Mouse (Mus musculus) midbrain, postnatal 0 days (tissue): Measurements from ENCODE around the gene Prima1. TPM values are rescaled to one million over a fixed set of nuclear protein-coding genes. Genes with fewer than 3 reads are reported as not detected.
A peak's percentile ranks its signal among the peaks of the same experiment; 100 is the strongest.

Experiments used
- ATAC-seq: fragments of 200-750 bp; cut with Nextera tagmentation; 2 replicates; pipeline ENCODE4 v1.8.0; 2017; ENCODE audit warnings: moderate number of reproducible peaks, mild to moderate bottlenecking, moderate TSS enrichment, moderate library complexity; ENCODE audit not compliant: low FRiP score
- DNase-seq: peaks from one replicate; pipeline ENCODE4 v3.0.0-alpha.2; 2015; ENCODE audit warnings: low spot score
- H3K27ac ChIP-seq: fragments of 300-500 bp; sonication (generic); 2 replicates; pipeline ENCODE4 v1.5.1; 2014; ENCODE audit warnings: low read depth, mild to moderate bottlenecking, low read length, mixed read lengths
- H3K27me3 ChIP-seq: fragments of 300-500 bp; sonication (generic); 2 replicates; pipeline ENCODE4 v1.6.1; 2014; ENCODE audit warnings: low read length, control low read depth, mixed read lengths; ENCODE audit not compliant: insufficient read depth
- H3K36me3 ChIP-seq: fragments of 300-500 bp; sonication (generic); 2 replicates; pipeline ENCODE4 v1.6.1; 2014; ENCODE audit warnings: low read length, control low read depth, mixed read lengths; ENCODE audit not compliant: insufficient read depth
- H3K4me1 ChIP-seq: fragments of 300-500 bp; sonication (generic); 2 replicates; pipeline ENCODE4 v1.6.1; 2014; ENCODE audit warnings: mild to moderate bottlenecking, control low read depth, antibody characterized with exemption, low read length, mixed read lengths; ENCODE audit not compliant: insufficient read depth
- H3K4me2 ChIP-seq: fragments of 300-500 bp; sonication (generic); 2 replicates; pipeline ENCODE4 v1.6.1; 2014; ENCODE audit warnings: low read depth, mild to moderate bottlenecking, low read length, mixed read lengths; ENCODE audit not compliant: poor library complexity, severe bottlenecking
- H3K4me3 ChIP-seq: fragments of 300-500 bp; sonication (generic); 2 replicates; pipeline ENCODE4 v1.5.1; 2014; ENCODE audit warnings: low read depth, mild to moderate bottlenecking, low read length, moderate library complexity
- H3K9ac ChIP-seq: fragments of 300-500 bp; sonication (generic); replicated peaks from 2 replicates; pipeline ENCODE4 v1.6.1; 2014; ENCODE audit warnings: mild to moderate bottlenecking, low read length, moderate library complexity, mixed read lengths; ENCODE audit not compliant: poor library complexity, severe bottlenecking
- H3K9me3 ChIP-seq: fragments of 300-500 bp; sonication (generic); 2 replicates; pipeline ENCODE4 v1.6.1; 2016; ENCODE audit warnings: low read length, control low read depth
- CTCF ChIP-seq: IDR thresholded peaks from 2 replicates; pipeline ENCODE4 v1.5.1; 2016; ENCODE audit warnings: antibody characterized with exemption, mild to moderate bottlenecking
- WGBS: fragments of 180-500 bp; shearing (Covaris S2); extraction: QIAGEN DNeasy Blood & Tissue Kit; methylation state at CpG from one replicate; pipeline ENCODE4 v1.1.7; 2014; 5-methylcytosine and 5-hydroxymethylcytosine counted together
- polyA plus RNA-seq: library from polyadenylated mRNA; unstranded; fragments of >200 nt; fragmentation: Nextera tagmentation; extraction: Ambion mirVana; gene quantifications from 2 replicates; pipeline ENCODE4 v1.2.1, GENCODE M21; 2015
- total RNA-seq: library from RNA; depleted of rRNA; stranded (reverse); fragments of >200 nt; gene quantifications from 2 replicates; pipeline ENCODE4 v1.2.3, GENCODE M21; 2014; rRNA removed

Gene Prima1
- total RNA-seq: 0.44 and 2.3 TPM in 2 replicates
- 0.46 and 1.2 TPM in 2 replicates for polyA plus RNA-seq

DNA sequence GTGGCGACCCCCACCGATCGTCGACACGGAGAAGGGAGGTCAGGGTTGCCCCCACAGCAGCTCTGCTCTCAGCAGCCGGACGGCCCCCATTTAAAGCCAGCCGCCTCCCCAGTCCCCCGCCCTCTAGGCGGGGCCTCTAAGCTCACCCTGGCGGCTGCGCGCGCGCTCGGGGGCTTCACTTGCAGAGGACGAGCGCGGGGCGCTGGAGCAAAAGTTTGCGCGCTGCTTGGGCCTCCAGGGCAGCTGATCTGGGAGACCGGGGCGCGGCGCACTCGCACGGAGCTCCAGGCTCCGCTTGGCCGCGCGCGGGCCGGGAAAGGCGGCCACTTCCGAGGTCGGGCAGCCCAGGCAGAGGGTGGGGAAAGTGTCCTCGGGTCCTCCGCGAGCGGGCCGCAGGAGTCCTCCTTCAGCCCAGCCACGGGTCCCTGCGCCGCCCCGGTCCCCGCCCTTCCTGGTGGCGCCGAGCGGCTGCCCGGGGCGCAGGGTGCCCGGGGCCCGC, at the start of gene Prima1:
Gene Prima1 (minus strand): TSS at position 68 of the 499 bp plus-strand sequence.
- Histone ChIP-seq H3K4me1 (no peaks in the 10 kb centered on the region; the same call in 1 of the 2 replicates), H3K27me3 (no peaks in the 10 kb centered on the region), H3K36me3 (no peaks in the 10 kb centered on the region), H3K4me2 (peak within 1 kb of the TSS; percentile 96), H3K9me3 (no peaks in the 10 kb centered on the region), H3K27ac (peak within 1 kb of the TSS; percentile 47; the same call in 1 of the 2 replicates), H3K4me3 (peak within 1 kb of the TSS; percentile 72), H3K9ac (peak within 1 kb of the TSS; percentile 67)
- DNase-seq (peak; percentile 69), ATAC-seq (peak; percentile 66)
- 1% methylated on average over 31 of the region's 54 CpGs for WGBS
- 0 out of 2 replicates have a peak, but pooled peaks have one; percentile 2 for TF ChIP-seq CTCF

GRCm38 (mm10) chr12:103287276-103287675, 45.3 kb upstream of the Prima1 start:
- ATAC-seq (no peak), DNase-seq (no peak)
- H3K9me3 ChIP-seq: no peaks in the 10 kb centered on the region
- H3K4me3 ChIP-seq: no peak overlapping the region
- no peak overlapping the region for H3K27ac ChIP-seq
- WGBS: 67% methylated on average over 4 of the region's 4 CpGs
- no peaks in the 10 kb centered on the region for H3K27me3 ChIP-seq
- H3K9ac ChIP-seq: no peak overlapping the region
- H3K4me1 ChIP-seq: no peaks in the 10 kb centered on the region
- no peak overlapping the region for H3K4me2 ChIP-seq
- no peaks in the 10 kb centered on the region for H3K36me3 ChIP-seq
- TF ChIP-seq CTCF: no peak

DNA sequence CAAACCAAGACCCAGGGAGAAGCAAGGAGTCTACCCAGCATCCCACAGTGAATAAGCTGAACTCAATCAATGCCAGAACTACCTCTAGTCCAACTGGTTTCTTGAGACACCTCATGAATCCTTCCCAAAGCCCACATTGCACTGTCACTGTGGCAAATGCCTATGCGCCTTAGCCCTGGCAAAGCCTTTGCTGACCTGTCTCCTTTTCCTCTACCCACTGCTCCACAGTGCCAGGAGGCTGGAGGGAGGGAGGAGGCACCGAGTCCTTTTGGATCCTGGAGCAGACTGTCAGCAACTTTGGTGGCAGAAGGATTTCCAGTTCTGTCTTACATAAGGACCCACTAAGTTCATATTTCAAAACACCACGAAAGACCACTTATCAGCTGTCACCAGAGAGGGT, 41.5 kb upstream of the Prima1 start:
- Histone ChIP-seq H3K4me2 (no peak overlapping the region), H3K9ac (no peak overlapping the region), H3K9me3 (no peaks in the 10 kb centered on the region), H3K4me1 (no peaks in the 10 kb centered on the region), H3K36me3 (no peaks in the 10 kb centered on the region), H3K4me3 (no peak overlapping the region), H3K27me3 (no peaks in the 10 kb centered on the region), H3K27ac (no peak overlapping the region)
- 90% methylated on average over 3 of the region's 3 CpGs for WGBS
- DNase-seq (no peak), ATAC-seq (no peak)
- no peak for TF ChIP-seq CTCF

DNA sequence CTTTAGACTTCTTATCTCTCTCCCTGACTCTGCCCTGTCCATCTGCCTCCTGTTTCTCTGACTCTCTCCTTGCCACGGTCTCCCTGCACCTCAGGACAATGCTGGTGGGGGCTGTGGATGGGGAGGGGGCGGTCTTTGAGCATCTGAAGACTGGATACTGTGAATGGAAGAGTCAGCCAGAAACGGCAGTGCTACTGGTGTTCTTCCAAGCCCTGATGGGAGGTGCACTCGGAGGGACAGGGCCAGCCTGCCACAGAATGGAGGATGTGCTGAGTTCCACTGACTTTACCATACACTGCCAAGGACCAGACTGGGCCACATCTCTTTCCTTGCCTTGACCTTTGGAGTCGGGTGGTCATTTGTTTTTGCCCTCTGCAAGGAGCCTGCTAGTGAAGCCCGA, 41.0 kb upstream of the Prima1 start:
- Histone ChIP-seq H3K9ac (no peak overlapping the region), H3K9me3 (no peaks in the 10 kb centered on the region), H3K4me3 (no peak overlapping the region), H3K27me3 (no peaks in the 10 kb centered on the region), H3K4me1 (no peaks in the 10 kb centered on the region), H3K4me2 (no peak overlapping the region), H3K27ac (no peak overlapping the region), H3K36me3 (no peaks in the 10 kb centered on the region)
- ATAC-seq: no peak
- no peak for TF ChIP-seq CTCF
- no peak for DNase-seq
- 72% methylated on average over 6 of the region's 6 CpGs for WGBS

DNA sequence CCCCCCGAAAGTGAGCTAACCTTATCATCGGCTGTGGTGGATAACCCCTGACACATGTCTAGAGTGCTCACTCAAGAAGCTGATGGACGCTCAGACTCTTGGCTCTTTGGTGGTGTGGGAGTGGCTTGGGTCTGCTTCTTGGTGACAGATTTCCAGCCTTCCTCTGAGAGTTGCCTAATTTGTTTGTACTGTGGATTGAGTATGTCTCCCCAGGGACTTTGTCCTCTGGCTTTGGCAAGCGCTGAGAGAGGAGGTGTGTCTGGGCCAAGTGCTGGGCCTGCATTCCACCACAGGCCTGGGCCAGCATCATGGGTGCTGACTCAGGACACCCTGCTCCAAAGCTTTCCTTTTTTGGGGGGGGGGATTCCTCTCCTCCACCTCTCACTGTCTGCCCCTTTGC, 40.0 kb upstream of the Prima1 start:
- Histone ChIP-seq H3K9me3 (no peaks in the 10 kb centered on the region), H3K36me3 (no peaks in the 10 kb centered on the region), H3K4me1 (no peaks in the 10 kb centered on the region), H3K27ac (no peak overlapping the region), H3K4me3 (no peak overlapping the region), H3K4me2 (no peak overlapping the region), H3K27me3 (no peaks in the 10 kb centered on the region), H3K9ac (no peak overlapping the region)
- ATAC-seq: no peak
- 74% methylated on average over 4 of the region's 4 CpGs for WGBS
- TF ChIP-seq CTCF: no peak
- no peak for DNase-seq

- 63% methylated on average over 2 of the region's 2 CpGs for WGBS
- Histone ChIP-seq H3K9me3 (no peaks in the 10 kb centered on the region), H3K4me2 (no peak overlapping the region), H3K27me3 (no peaks in the 10 kb centered on the region), H3K9ac (no peak overlapping the region), H3K4me1 (no peaks in the 10 kb centered on the region), H3K36me3 (no peaks in the 10 kb centered on the region), H3K27ac (no peak overlapping the region), H3K4me3 (no peak overlapping the region)
- TF ChIP-seq CTCF: no peak
- no peak for DNase-seq
- no peak for ATAC-seq
These were observed 39.5 kb upstream of the Prima1 start for GRCm38 (mm10) chr12:103281491-103281890.
